Mouse (Mus musculus): ENCODE data around the gene Pcyox1. TPM values are rescaled to one million over a fixed set of nuclear protein-coding genes. Genes with fewer than 3 reads are reported as not detected.

Gene Pcyox1
- total and polyA plus RNA-seq, 2 experiments from 2014 or later = 99.2 to 113 TPM

DNA sequence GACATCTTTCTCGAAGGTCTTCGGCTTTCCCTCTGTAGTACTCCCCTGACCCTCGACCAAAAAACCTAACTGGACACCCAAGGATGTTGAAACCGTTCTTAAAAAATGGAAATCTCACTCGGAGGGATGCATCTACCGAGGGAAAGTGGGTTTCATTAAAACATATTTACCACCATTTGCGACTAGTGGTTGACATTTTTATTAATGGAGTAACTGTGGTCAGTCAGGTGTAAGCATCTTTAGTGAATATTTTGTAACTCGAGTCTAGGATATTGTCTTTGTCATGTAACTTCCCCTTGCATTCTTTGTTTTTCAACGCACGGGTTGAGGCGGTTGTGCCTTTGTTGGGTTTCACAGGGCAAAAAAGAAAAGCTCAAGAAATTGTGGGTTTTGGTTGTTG is 8.0 kb upstream of the Pcyox1 start:
- ATAC-seq = no peak
- peak overlapping the region; percentile 100 for H3K27ac ChIP-seq (ENCODE audit: low read depth, low read length)
- H3K4me2 ChIP-seq (ENCODE audit: low read depth) = peak overlapping the region; percentile 66
- no peak for TF ChIP-seq CTCF (IDR thresholded peaks at IDR 0.05; ENCODE audit: low read depth)
- peak overlapping the region; percentile 100 for H3K9ac ChIP-seq
- H3K36me3 ChIP-seq (ENCODE audit: insufficient read depth) = no peaks in the 10 kb centered on the region
- H3K4me3 ChIP-seq (ENCODE audit: low read depth, low read length) = peak overlapping the region; percentile 96
- no peaks in the 10 kb centered on the region for H3K9me3 ChIP-seq (ENCODE audit: low read length)
- WGBS = under 1% methylated on average over 11 of the region's 11 CpGs
- no peaks in the 10 kb centered on the region for H3K27me3 ChIP-seq (ENCODE audit: insufficient read depth, low read length)
- peak; percentile 53 for DNase-seq
- H3K4me1 ChIP-seq (ENCODE audit: insufficient read depth) = peaks cover 11% of the 10 kb centered on the region

DNA sequence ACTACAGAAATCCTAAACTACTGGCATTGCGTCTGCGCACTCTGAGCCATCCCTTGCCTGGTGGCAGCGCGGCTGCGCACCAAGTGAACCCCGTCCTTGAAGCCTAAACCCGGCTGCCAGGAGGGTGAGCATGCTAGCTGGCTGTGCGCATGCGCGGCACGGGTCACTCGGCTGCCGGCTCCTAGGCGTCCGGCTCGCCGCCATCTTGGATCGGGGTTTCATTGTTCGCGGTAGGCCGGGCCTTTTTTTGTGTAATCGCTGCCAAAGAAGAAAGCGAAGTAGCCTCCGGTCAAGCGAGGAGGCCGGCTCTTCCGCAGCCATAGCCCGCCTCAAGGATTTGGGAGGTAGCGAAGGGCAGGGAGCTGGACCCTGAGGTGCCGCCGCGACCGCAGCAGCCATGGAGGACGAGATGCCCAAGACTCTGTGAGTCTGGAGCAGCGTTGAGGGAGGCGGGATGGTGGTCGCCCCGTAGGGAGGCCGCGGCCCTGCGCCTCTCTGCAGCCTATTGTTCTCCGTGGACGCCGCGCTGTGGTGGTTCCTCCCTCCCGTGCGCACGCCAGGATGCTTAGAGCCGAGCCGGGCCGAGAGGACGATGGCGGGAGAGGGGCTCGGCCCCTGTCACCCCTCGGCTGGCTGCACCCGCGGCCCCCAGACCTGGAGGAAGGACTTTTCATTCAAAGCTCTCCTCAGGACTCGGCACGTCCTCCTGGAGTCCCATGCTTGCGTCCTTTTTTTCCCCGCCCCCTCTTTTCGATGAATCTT is 7.3 kb upstream of the Pcyox1 start, which contains the start of gene Tia1:
Gene Tia1, plus strand, starts transcription at position 120 of the 762 bp plus-strand sequence.
- Histone ChIP-seq H3K4me2 (ENCODE audit: low read depth) (peak within 1 kb of the TSS; percentile 66), H3K27me3 (ENCODE audit: insufficient read depth, low read length) (no peaks in the 10 kb centered on the region), H3K4me1 (ENCODE audit: insufficient read depth) (peaks cover 11% of the 10 kb centered on the region), H3K27ac (ENCODE audit: low read depth, low read length) (peak within 1 kb of the TSS; percentile 100), H3K4me3 (ENCODE audit: low read depth, low read length) (peak within 1 kb of the TSS; percentile 96), H3K36me3 (ENCODE audit: insufficient read depth) (no peaks in the 10 kb centered on the region), H3K9ac (peak within 1 kb of the TSS; percentile 100), H3K9me3 (ENCODE audit: low read length) (no peaks in the 10 kb centered on the region)
- ATAC-seq (peak; percentile 98), DNase-seq (peak; percentile 100)
- TF ChIP-seq CTCF (IDR thresholded peaks at IDR 0.05; ENCODE audit: low read depth) = no peak
- WGBS = under 1% methylated on average over 57 of the region's 62 CpGs

DNA sequence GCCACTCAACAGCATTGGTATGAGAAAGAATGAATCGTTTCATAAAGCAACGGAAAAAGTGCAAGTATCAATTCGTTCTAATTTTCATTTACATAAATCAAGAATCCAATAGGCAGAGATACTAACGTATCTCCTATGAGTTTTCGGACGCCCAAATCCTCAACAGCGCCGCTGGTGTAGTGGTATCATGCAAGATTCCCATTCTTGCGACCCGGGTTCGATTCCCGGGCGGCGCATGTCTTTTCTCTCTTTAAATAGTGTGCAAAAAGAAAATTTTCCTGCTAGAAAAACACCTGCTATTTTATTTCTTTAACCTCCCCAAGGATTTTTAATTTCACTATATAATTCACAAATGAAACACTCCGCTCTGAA is 6.8 kb upstream of the Pcyox1 start:
- no peaks in the 10 kb centered on the region for H3K36me3 ChIP-seq (ENCODE audit: insufficient read depth)
- H3K4me1 ChIP-seq (ENCODE audit: insufficient read depth) = peaks cover 11% of the 10 kb centered on the region
- ATAC-seq (peak; percentile 80), DNase-seq (peak; percentile 96)
- H3K27ac ChIP-seq (ENCODE audit: low read depth, low read length) = peak overlapping the region; percentile 100
- WGBS = under 1% methylated on average over 15 of the region's 15 CpGs
- peak overlapping the region; percentile 100 for H3K9ac ChIP-seq
- TF ChIP-seq CTCF (IDR thresholded peaks at IDR 0.05; ENCODE audit: low read depth) = no peak; the same call in 1 of the 2 replicates
- H3K4me3 ChIP-seq (ENCODE audit: low read depth, low read length) = peak overlapping the region; percentile 96
- H3K27me3 ChIP-seq (ENCODE audit: insufficient read depth, low read length) = no peaks in the 10 kb centered on the region
- no peaks in the 10 kb centered on the region for H3K9me3 ChIP-seq (ENCODE audit: low read length)
- H3K4me2 ChIP-seq (ENCODE audit: low read depth) = peak overlapping the region; percentile 42

DNA sequence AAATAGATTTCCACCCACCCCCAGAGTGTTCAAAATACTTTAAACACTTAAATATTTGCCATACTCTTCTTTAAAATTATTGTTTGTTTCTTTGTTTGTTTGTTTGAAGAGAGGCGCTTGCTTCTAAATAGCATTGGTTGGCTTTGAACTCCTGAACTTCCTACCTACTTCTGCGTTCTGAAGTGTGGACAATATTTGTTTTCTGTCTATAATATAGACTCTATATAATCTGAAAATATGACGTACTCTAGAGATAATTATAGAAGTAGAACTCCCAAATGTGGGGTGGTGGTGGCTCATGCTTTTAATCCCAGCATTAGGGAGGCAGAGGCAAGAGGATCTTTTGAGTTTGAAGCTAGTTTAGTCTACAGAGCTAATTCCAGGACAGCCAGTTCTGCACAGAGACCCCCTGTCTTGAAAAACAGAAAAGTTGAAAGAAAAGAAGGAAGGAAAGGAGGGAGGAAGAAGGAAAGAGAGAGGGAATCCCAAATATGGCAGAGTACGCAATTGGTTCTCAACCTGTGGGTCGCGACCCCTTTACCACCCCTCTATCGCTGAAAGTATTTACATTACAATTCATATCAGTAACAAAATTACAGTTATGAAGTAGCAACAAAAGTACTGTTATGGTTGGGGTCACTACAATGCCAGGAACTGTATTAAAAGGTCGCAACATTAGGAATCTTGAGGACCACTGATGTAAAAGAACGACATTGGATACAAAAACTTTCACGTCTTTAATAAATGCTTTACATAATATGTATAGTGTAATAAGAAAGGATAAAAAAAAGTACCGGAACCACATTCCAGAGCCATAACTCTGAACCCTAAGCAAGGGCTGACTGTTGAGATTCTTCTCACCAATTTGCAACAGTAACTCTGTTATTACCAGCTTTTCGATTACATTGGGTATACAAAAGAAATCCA is 6.0 kb upstream of the Pcyox1 start:
- peak overlapping the region; percentile 42 for H3K4me2 ChIP-seq (ENCODE audit: low read depth)
- H3K9ac ChIP-seq = peak overlapping the region; percentile 100
- no peak for TF ChIP-seq CTCF (IDR thresholded peaks at IDR 0.05; ENCODE audit: low read depth)
- H3K27me3 ChIP-seq (ENCODE audit: insufficient read depth, low read length) = no peaks in the 10 kb centered on the region
- 37% methylated on average over 12 of the region's 12 CpGs for WGBS
- no peak for ATAC-seq
- peak overlapping the region; percentile 31; the same call in 1 of the 2 replicates for H3K27ac ChIP-seq (ENCODE audit: low read depth, low read length)
- DNase-seq = no peak
- H3K9me3 ChIP-seq (ENCODE audit: low read length) = no peaks in the 10 kb centered on the region
- peaks cover 12% of the 10 kb centered on the region for H3K4me1 ChIP-seq (ENCODE audit: insufficient read depth)
- no peaks in the 10 kb centered on the region for H3K36me3 ChIP-seq (ENCODE audit: insufficient read depth)
- H3K4me3 ChIP-seq (ENCODE audit: low read depth, low read length) = peak overlapping the region; percentile 96

DNA sequence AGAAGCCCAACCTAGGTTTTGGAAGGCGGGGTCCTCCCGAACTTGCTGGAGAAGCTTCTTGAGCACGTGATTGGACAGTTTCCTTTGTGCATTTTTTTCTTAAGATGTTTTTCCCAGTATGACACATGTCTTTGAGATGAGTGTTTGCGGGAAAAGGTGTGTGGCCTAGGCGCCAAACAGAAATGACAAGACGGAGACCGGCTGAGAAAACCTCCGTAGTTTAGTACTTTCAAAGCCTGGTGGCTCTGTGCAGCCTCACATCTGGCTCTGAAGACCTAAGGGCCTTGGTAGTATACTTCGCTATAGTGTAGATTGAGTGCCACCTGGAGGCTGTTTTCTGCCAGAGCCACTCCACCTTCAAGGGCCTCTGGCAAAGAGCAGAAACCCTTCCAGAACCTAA is 4.0 kb upstream of the Pcyox1 start:
- H3K4me3 ChIP-seq (ENCODE audit: low read depth, low read length) = peak overlapping the region; percentile 3; the same call in 1 of the 2 replicates
- peak overlapping the region; percentile 28; the same call in 1 of the 2 replicates for H3K9ac ChIP-seq

DNA sequence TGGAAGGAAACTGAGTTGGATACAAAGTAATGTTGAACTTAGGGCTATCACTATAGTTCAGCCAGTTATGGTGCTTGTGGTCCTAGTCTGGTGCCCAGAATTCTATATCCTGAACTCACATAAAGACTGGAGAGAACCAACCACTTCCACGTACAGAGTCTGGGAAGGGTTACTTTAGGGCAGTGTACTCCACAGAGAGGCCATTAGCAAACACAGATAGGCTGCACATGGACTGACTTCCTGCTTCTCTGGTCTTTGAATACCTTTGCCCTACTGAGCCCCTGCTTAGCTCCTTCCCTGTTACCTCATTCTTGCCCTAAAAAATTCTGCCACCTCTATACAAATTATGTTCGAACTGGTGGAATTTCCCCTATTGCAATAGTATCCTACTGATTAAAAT is 3.0 kb upstream of the Pcyox1 start:
- no peak for ATAC-seq
- Histone ChIP-seq H3K4me2 (ENCODE audit: low read depth) (no peak overlapping the region), H3K9ac (no peak overlapping the region), H3K27me3 (ENCODE audit: insufficient read depth, low read length) (no peaks in the 10 kb centered on the region), H3K27ac (ENCODE audit: low read depth, low read length) (no peak overlapping the region), H3K4me3 (ENCODE audit: low read depth, low read length) (no peak overlapping the region), H3K36me3 (ENCODE audit: insufficient read depth) (no peaks in the 10 kb centered on the region), H3K9me3 (ENCODE audit: low read length) (no peaks in the 10 kb centered on the region), H3K4me1 (ENCODE audit: insufficient read depth) (peaks cover 10% of the 10 kb centered on the region)
- 91% methylated on average over 2 of the region's 2 CpGs for WGBS
- TF ChIP-seq CTCF (IDR thresholded peaks at IDR 0.05; ENCODE audit: low read depth) = no peak
- no peak for DNase-seq

More for the DNA sequence above, 4.0 kb upstream of the Pcyox1 start:
- DNase-seq = peak; percentile 67
- H3K9me3 ChIP-seq (ENCODE audit: low read length) = no peaks in the 10 kb centered on the region
- ATAC-seq = no peak
- H3K27ac ChIP-seq (ENCODE audit: low read depth, low read length) = no peak overlapping the region
- no peaks in the 10 kb centered on the region for H3K36me3 ChIP-seq (ENCODE audit: insufficient read depth)
- no peaks in the 10 kb centered on the region for H3K27me3 ChIP-seq (ENCODE audit: insufficient read depth, low read length)
- TF ChIP-seq CTCF (IDR thresholded peaks at IDR 0.05; ENCODE audit: low read depth) = peak; percentile 64
- peaks cover 6% of the 10 kb centered on the region; the same call in 1 of the 2 replicates for H3K4me1 ChIP-seq (ENCODE audit: insufficient read depth)
- H3K4me2 ChIP-seq (ENCODE audit: low read depth) = peak overlapping the region; percentile 24; the same call in 1 of the 2 replicates
- 4% methylated on average over 9 of the region's 9 CpGs for WGBS
